In genomic region chr12:58804068-58804467, GRCm38 (mm10) we compare ENCODE assay signal across 13 mouse cellular contexts.
DNase-seq lines count a peak whose midpoint lies in the region; ATAC-seq and TF ChIP-seq lines count a peak whose summit lies in the region.
"Had no signal": no experiment of that assay in that cellular context is flagged by ENCODE, and none has a peak within 500 bp of the region (broad histone marks: within the 10 kb centered on the region; RNA-seq: fewer than 3 reads in every experiment).

No protein-coding gene starts in this region.

- no peak overlapping the region for H3K4me3 ChIP-seq in forebrain, embryonic 11.5 days (ENCODE audit: low read depth, low read length)
- H3K4me3 ChIP-seq in forebrain, postnatal 0 days (ENCODE audit: low read depth, low read length): no peak overlapping the region
- no peak overlapping the region for H3K4me3 ChIP-seq in hindbrain, embryonic 15.5 days
- no peak overlapping the region for H3K4me3 ChIP-seq in kidney, postnatal 0 days (replicated peaks; ENCODE audit: low read depth, low read length)
- no peak overlapping the region for H3K4me3 ChIP-seq in neural tube, embryonic 15.5 days (replicated peaks)
- H3K4me3 ChIP-seq: limb, embryonic 15.5 days had no signal

- ATAC-seq in forebrain, embryonic 11.5 days (replicated peaks; ENCODE audit: low FRiP score): peak; percentile 80
- ATAC-seq in forebrain, postnatal 0 days: no peak
- ATAC-seq in hindbrain, embryonic 15.5 days (ENCODE audit: low FRiP score, low read depth): peak; percentile 51; the same call in 1 of the 2 replicates
- peak; percentile 92 for ATAC-seq in kidney, postnatal 0 days (replicated peaks; ENCODE audit: low FRiP score, low read depth)
- ATAC-seq in neural tube, embryonic 15.5 days (ENCODE audit: low FRiP score): no peak

- H3K27ac ChIP-seq in forebrain, embryonic 11.5 days (ENCODE audit: low read depth, low read length): no peak overlapping the region
- H3K27ac ChIP-seq in forebrain, postnatal 0 days (ENCODE audit: low read depth, low read length): no peak overlapping the region
- H3K27ac ChIP-seq in hindbrain, embryonic 15.5 days (replicated peaks): no peak overlapping the region
- H3K27ac ChIP-seq in kidney, postnatal 0 days: no peak overlapping the region
- no peak overlapping the region for H3K27ac ChIP-seq in neural tube, embryonic 15.5 days (replicated peaks)
- H3K27ac ChIP-seq: limb, embryonic 15.5 days had no signal

- no peak overlapping the region for H3K4me2 ChIP-seq in forebrain, embryonic 11.5 days (ENCODE audit: low read depth, low read length, severe bottlenecking)
- H3K4me2 ChIP-seq in forebrain, postnatal 0 days (ENCODE audit: low read depth): no peak overlapping the region
- no peak overlapping the region for H3K4me2 ChIP-seq in hindbrain, embryonic 15.5 days
- no peak overlapping the region for H3K4me2 ChIP-seq in kidney, postnatal 0 days (ENCODE audit: low read length)
- H3K4me2 ChIP-seq in neural tube, embryonic 15.5 days: 0 out of 2 replicates have a peak overlapping the region, but pooled peaks have one; percentile 13
- H3K4me2 ChIP-seq: limb, embryonic 15.5 days; lung, embryonic 14.5 days had no signal

- H3K9ac ChIP-seq in forebrain, embryonic 11.5 days (ENCODE audit: low read length): no peak overlapping the region
- no peak overlapping the region for H3K9ac ChIP-seq in forebrain, postnatal 0 days
- no peak overlapping the region for H3K9ac ChIP-seq in hindbrain, embryonic 15.5 days
- no peak overlapping the region for H3K9ac ChIP-seq in kidney, postnatal 0 days (ENCODE audit: low read depth, low read length)
- no peak overlapping the region for H3K9ac ChIP-seq in neural tube, embryonic 15.5 days (replicated peaks)
- H3K9ac ChIP-seq: limb, embryonic 15.5 days; lung, embryonic 14.5 days had no signal

- no peaks in the 10 kb centered on the region for H3K36me3 ChIP-seq in forebrain, embryonic 11.5 days (ENCODE audit: control insufficient read depth, insufficient read depth, low read length)
- H3K36me3 ChIP-seq in forebrain, postnatal 0 days (ENCODE audit: insufficient read depth): no peaks in the 10 kb centered on the region
- H3K36me3 ChIP-seq in hindbrain, embryonic 15.5 days: no peaks in the 10 kb centered on the region
- no peaks in the 10 kb centered on the region for H3K36me3 ChIP-seq in kidney, postnatal 0 days (ENCODE audit: insufficient read depth, low read length)
- no peaks in the 10 kb centered on the region for H3K36me3 ChIP-seq in neural tube, embryonic 15.5 days
- H3K36me3 ChIP-seq: limb, embryonic 15.5 days had no signal

- H3K9me3 ChIP-seq in forebrain, embryonic 11.5 days (ENCODE audit: control insufficient read depth, low read length): no peaks in the 10 kb centered on the region
- no peaks in the 10 kb centered on the region for H3K9me3 ChIP-seq in forebrain, postnatal 0 days (ENCODE audit: low read length)
- H3K9me3 ChIP-seq in hindbrain, embryonic 15.5 days: no peaks in the 10 kb centered on the region
- H3K9me3 ChIP-seq in kidney, postnatal 0 days (replicated peaks; ENCODE audit: low read length): no peaks in the 10 kb centered on the region
- H3K9me3 ChIP-seq in neural tube, embryonic 15.5 days (replicated peaks): no peaks in the 10 kb centered on the region
- H3K9me3 ChIP-seq: limb, embryonic 15.5 days had no signal

- H3K27me3 ChIP-seq in forebrain, embryonic 11.5 days (ENCODE audit: control insufficient read depth, insufficient read depth, low read length): no peaks in the 10 kb centered on the region
- no peaks in the 10 kb centered on the region for H3K27me3 ChIP-seq in forebrain, postnatal 0 days (ENCODE audit: insufficient read depth, low read length)
- no peaks in the 10 kb centered on the region for H3K27me3 ChIP-seq in hindbrain, embryonic 15.5 days
- no peaks in the 10 kb centered on the region for H3K27me3 ChIP-seq in kidney, postnatal 0 days (ENCODE audit: insufficient read depth, low read length)
- H3K27me3 ChIP-seq in neural tube, embryonic 15.5 days (replicated peaks): no peaks in the 10 kb centered on the region
- H3K27me3 ChIP-seq: limb, embryonic 15.5 days had no signal

- no peak for DNase-seq in forebrain, embryonic 11.5 days (ENCODE audit: low spot score)
- no peak for DNase-seq in forebrain, postnatal 0 days
- peak; percentile 70 for DNase-seq in kidney, postnatal 0 days (ENCODE audit: low spot score)
- no peak for DNase-seq in embryo, embryonic 9.5 days (ENCODE audit: extremely low spot score)
- no peak for DNase-seq in adrenal gland, postnatal 36 days
- DNase-seq in adrenal gland, adult (ENCODE audit: inconsistent age in 2 of 2, low spot score in 1 of 2): no peak
- DNase-seq: cerebellum, postnatal 36 days; gastrocnemius, postnatal 25 days; lung, embryonic 14.5 days; spleen, adult 18-20 months had no signal

- no peaks in the 10 kb centered on the region for H3K4me1 ChIP-seq in forebrain, embryonic 11.5 days (replicated peaks; ENCODE audit: control insufficient read depth, insufficient read depth, low read length)
- no peaks in the 10 kb centered on the region for H3K4me1 ChIP-seq in forebrain, postnatal 0 days (ENCODE audit: insufficient read depth)
- no peaks in the 10 kb centered on the region for H3K4me1 ChIP-seq in hindbrain, embryonic 15.5 days (replicated peaks)
- no peaks in the 10 kb centered on the region for H3K4me1 ChIP-seq in kidney, postnatal 0 days (replicated peaks; ENCODE audit: insufficient read depth, low read length)
- peaks cover 7% of the 10 kb centered on the region; the same call in 1 of the 2 replicates for H3K4me1 ChIP-seq in neural tube, embryonic 15.5 days
- H3K4me1 ChIP-seq: limb, embryonic 15.5 days had no signal

- no peak for TF ChIP-seq CTCF in forebrain, postnatal 0 days (IDR thresholded peaks at IDR 0.05; ENCODE audit: low read depth)
- no peak for TF ChIP-seq CTCF in kidney, postnatal 0 days (IDR thresholded peaks at IDR 0.05; ENCODE audit: low read depth)

- 66% methylated on average over 6 of the region's 6 CpGs for WGBS in forebrain, embryonic 11.5 days
- WGBS in forebrain, postnatal 0 days: 24% methylated on average over 6 of the region's 6 CpGs
- 37% methylated on average over 6 of the region's 6 CpGs for WGBS in hindbrain, embryonic 15.5 days
- 50% methylated on average over 6 of the region's 6 CpGs for WGBS in kidney, postnatal 0 days
- whole genome bisulfite sequencing in neural tube, embryonic 15.5 days: 31% methylated on average over 6 of the region's 6 CpGs

Comparison
In these comparisons a context has a peak if more than half of its experiments do, and no peak if none do; other contexts are left out.
1. ATAC-seq: peak in forebrain, embryonic 11.5 days (single experiment), hindbrain, embryonic 15.5 days (single experiment) and kidney, postnatal 0 days (single experiment); none in forebrain, postnatal 0 days (single experiment) and neural tube, embryonic 15.5 days (single experiment).